Mouse (Mus musculus): ENCODE measurements around the gene Celf2. TPM values are rescaled to one million over a fixed set of nuclear protein-coding genes. Genes with fewer than 3 reads are reported as not detected.

The Celf2 gene
- total RNA-seq, 1 experiment = 3.7 TPM

DNA sequence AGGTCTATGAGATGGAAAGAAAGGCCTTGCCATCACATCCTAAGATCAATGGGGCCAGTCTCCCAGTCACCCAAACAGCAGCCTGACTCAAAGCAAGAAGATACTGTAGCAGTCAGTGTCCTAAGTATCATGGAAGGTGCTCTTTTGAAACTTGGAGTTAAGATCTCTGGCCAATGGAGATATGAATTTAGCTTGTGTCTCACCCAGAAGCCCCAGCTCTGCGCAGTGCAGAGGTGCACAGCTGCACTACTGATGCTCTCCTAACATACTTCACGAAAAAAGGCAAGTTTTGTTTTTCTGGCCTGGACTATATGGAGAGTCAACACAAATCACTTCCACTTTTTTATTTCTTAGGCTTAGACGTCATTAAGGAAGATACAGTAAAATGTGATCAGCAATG is 793.8 kb downstream of the Celf2 start:
- in situ Hi-C loops (cut with MboI; ENCODE audit: low sequenced_read_pairs in 2 of 2, unreplicated experiment in 2 of 2) = no loop called here
- no peak for TF ChIP-seq ZNF384 (IDR thresholded peaks at IDR 0.05; ENCODE audit: low read depth, low read length)
- no peak overlapping the region for H3K27ac ChIP-seq (ENCODE audit: insufficient read depth, low read depth, low read length, poor library complexity, severe bottlenecking)
- no peak overlapping the region for H3K4me3 ChIP-seq (ENCODE audit: insufficient read depth in 1 of 2, low read depth in 1 of 2, low read length in 2 of 2, poor library complexity in 1 of 2, severe bottlenecking in 1 of 2)
- H3K9ac ChIP-seq (ENCODE audit: insufficient read depth, low read depth, low read length, poor library complexity, severe bottlenecking) = no peak overlapping the region
- H3K9me3 ChIP-seq (ENCODE audit: control insufficient read depth, insufficient read depth, low read depth, low read length) = no peaks in the 10 kb centered on the region
- DNase-seq (ENCODE audit: low read depth, low spot score) = no peak
- H3K4me1 ChIP-seq (ENCODE audit: control insufficient read depth in 2 of 2, insufficient read depth in 2 of 2, low read length in 2 of 2, poor library complexity in 1 of 2) = no peaks in the 10 kb centered on the region
- H3K36me3 ChIP-seq (ENCODE audit: control insufficient read depth, insufficient read depth, low read length, poor library complexity, severe bottlenecking) = no peaks in the 10 kb centered on the region

DNA sequence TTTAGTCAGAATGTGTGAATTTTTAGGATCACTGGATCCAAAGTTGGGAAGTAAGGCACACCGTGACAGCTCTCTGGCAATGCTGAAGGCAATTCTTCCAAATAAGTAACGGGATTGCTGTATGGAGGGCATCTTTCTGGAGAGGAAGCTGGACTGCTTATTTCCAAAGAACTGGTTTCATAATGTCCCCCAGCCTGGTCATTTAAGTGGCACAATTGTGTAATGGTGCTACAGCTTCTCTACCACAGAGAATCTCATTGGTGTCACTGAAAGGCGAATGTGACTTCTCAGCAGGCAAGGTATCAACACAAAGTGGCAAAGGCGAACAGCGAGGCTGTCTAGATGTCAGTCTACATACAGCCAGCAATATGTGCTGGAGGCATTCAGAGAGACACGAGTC is 795.8 kb downstream of the Celf2 start:
- in situ Hi-C loops (cut with MboI; ENCODE audit: low sequenced_read_pairs in 2 of 2, unreplicated experiment in 2 of 2) = no loop called here

DNA sequence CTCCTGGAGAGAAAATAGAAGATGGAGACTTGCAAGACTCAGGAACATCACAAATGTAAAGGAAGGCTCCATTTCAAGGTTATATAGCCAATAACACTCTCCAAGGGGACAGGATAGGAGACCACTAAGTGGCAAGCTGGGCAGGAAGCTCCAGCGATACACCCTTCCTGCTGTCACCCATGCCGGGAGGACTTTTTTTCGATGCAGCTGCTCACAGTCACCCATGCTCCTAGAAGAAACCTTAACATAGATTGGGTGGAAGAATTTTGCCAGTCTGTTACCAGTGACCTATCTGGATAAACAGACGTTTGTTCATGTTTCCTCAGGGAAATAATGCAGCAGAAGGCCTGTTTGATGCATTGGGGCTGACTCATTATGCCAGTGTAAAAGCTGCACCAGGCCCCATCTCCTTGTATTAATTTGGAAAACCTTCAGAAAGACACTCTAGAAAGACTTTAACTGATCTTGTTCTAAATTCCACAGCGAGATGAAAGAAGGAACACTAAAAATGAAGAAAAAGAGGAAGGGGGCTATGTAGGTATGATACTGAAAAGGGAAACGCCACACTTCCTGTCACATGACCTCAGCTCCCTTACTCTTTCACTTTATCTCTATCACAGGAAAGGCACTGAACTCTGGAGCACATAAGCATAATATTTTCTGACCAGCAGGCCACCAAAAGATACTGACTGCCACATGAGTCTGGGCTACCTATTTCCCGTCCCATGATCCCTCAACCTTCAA is 798.5 kb downstream of the Celf2 start:
- DNase-seq (ENCODE audit: low read depth, low spot score) = no peak
- no peak overlapping the region for H3K4me3 ChIP-seq (ENCODE audit: insufficient read depth in 1 of 2, low read depth in 1 of 2, low read length in 2 of 2, poor library complexity in 1 of 2, severe bottlenecking in 1 of 2)
- no peak overlapping the region for H3K9ac ChIP-seq (ENCODE audit: insufficient read depth, low read depth, low read length, poor library complexity, severe bottlenecking)
- no peaks in the 10 kb centered on the region for H3K4me1 ChIP-seq (ENCODE audit: control insufficient read depth in 2 of 2, insufficient read depth in 2 of 2, low read length in 2 of 2, poor library complexity in 1 of 2)
- in situ Hi-C loops (cut with MboI; ENCODE audit: low sequenced_read_pairs in 2 of 2, unreplicated experiment in 2 of 2) = no loop called here
- no peaks in the 10 kb centered on the region for H3K36me3 ChIP-seq (ENCODE audit: control insufficient read depth, insufficient read depth, low read length, poor library complexity, severe bottlenecking)
- no peaks in the 10 kb centered on the region for H3K9me3 ChIP-seq (ENCODE audit: control insufficient read depth, insufficient read depth, low read depth, low read length)
- H3K27ac ChIP-seq (ENCODE audit: insufficient read depth, low read depth, low read length, poor library complexity, severe bottlenecking) = no peak overlapping the region
- TF ChIP-seq ZNF384 (IDR thresholded peaks at IDR 0.05; ENCODE audit: low read depth, low read length) (no peak), ZC3H11A (IDR thresholded peaks at IDR 0.05; ENCODE audit: borderline replicate concordance, low read depth, low read length) (no peak), MAFK (IDR thresholded peaks at IDR 0.05; ENCODE audit: insufficient read depth, low read depth, low read length) (no peak), HCFC1 (IDR thresholded peaks at IDR 0.05; ENCODE audit: borderline replicate concordance, insufficient read depth, low read length) (no peak), CHD2 (IDR thresholded peaks at IDR 0.05; ENCODE audit: low read depth, low read length) (no peak)

More for the DNA sequence above, 795.8 kb downstream of the Celf2 start:
- no peak for TF ChIP-seq HCFC1 (IDR thresholded peaks at IDR 0.05; ENCODE audit: borderline replicate concordance, insufficient read depth, low read length)
- TF ChIP-seq CHD2 (IDR thresholded peaks at IDR 0.05; ENCODE audit: low read depth, low read length) = no peak
- no peak for DNase-seq (ENCODE audit: low read depth, low spot score)
- Histone ChIP-seq H3K9ac (ENCODE audit: insufficient read depth, low read depth, low read length, poor library complexity, severe bottlenecking) (no peak overlapping the region), H3K9me3 (ENCODE audit: control insufficient read depth, insufficient read depth, low read depth, low read length) (no peaks in the 10 kb centered on the region), H3K27ac (ENCODE audit: insufficient read depth, low read depth, low read length, poor library complexity, severe bottlenecking) (no peak overlapping the region), H3K36me3 (ENCODE audit: control insufficient read depth, insufficient read depth, low read length, poor library complexity, severe bottlenecking) (no peaks in the 10 kb centered on the region), H3K4me1 (ENCODE audit: control insufficient read depth in 2 of 2, insufficient read depth in 2 of 2, low read length in 2 of 2, poor library complexity in 1 of 2) (no peaks in the 10 kb centered on the region), H3K4me3 (ENCODE audit: insufficient read depth in 1 of 2, low read depth in 1 of 2, low read length in 2 of 2, poor library complexity in 1 of 2, severe bottlenecking in 1 of 2) (no peak overlapping the region)

DNA sequence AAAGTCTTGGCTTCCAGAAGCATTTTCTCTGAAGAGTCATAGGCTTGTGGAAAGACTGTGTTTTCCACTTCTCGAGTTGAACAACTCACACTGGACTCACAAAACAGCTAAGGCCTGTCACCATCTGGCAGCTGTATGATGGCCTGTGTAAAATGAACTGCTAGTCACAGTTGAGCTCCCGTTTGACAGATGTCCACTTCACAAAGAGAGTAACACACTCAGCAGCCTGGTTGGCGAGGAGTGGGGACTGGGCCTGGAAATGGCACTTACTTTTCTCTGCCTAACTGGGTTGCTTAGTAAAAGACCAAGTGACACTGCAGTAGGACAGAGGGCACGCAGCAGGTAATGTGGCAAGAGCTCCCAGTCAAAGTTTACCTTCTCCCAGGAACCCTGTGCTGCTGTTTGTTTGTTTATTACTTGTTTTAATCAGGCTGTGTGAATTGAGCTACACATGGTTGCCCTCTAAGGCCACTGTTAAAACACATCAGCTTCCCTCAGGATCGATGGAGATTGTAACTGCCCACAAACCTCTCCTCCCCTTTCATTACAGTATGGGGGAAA is 801.3 kb downstream of the Celf2 start:
- H3K27ac ChIP-seq (ENCODE audit: insufficient read depth, low read depth, low read length, poor library complexity, severe bottlenecking) = no peak overlapping the region
- in situ Hi-C loops (cut with MboI; ENCODE audit: low sequenced_read_pairs in 2 of 2, unreplicated experiment in 2 of 2) = no loop called here
- no peak for DNase-seq (ENCODE audit: low read depth, low spot score)

DNA sequence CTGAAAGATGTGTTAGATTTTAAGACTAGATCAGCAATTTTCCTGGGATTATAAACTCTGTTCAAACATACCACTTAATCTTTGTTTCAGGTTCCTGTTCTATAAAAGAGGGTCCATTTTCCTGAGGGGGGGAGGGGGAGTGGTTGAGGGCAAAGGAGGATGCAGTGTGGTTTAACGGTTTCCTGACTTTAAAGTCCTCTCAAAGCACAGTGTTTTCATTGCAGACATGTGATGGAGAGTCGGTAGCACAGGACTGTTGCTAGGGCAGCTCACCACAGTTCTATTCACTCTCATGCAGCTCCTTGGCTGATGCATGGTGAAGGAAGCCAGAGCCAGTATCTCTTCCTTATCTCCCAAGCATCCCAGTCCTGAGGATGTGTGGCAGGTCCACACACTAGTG is 802.1 kb downstream of the Celf2 start:
- no peak for TF ChIP-seq ZC3H11A (IDR thresholded peaks at IDR 0.05; ENCODE audit: borderline replicate concordance, low read depth, low read length)
- no peak for TF ChIP-seq MAFK (IDR thresholded peaks at IDR 0.05; ENCODE audit: insufficient read depth, low read depth, low read length)
- TF ChIP-seq HCFC1 (IDR thresholded peaks at IDR 0.05; ENCODE audit: borderline replicate concordance, insufficient read depth, low read length) = no peak
- no peak for TF ChIP-seq CHD2 (IDR thresholded peaks at IDR 0.05; ENCODE audit: low read depth, low read length)
- TF ChIP-seq ZNF384 (IDR thresholded peaks at IDR 0.05; ENCODE audit: low read depth, low read length) = no peak
- no peak for DNase-seq (ENCODE audit: low read depth, low spot score)
- Histone ChIP-seq H3K36me3 (ENCODE audit: control insufficient read depth, insufficient read depth, low read length, poor library complexity, severe bottlenecking) (no peaks in the 10 kb centered on the region), H3K9me3 (ENCODE audit: control insufficient read depth, insufficient read depth, low read depth, low read length) (no peaks in the 10 kb centered on the region), H3K9ac (ENCODE audit: insufficient read depth, low read depth, low read length, poor library complexity, severe bottlenecking) (no peak overlapping the region), H3K4me1 (ENCODE audit: control insufficient read depth in 2 of 2, insufficient read depth in 2 of 2, low read length in 2 of 2, poor library complexity in 1 of 2) (no peaks in the 10 kb centered on the region), H3K4me3 (ENCODE audit: insufficient read depth in 1 of 2, low read depth in 1 of 2, low read length in 2 of 2, poor library complexity in 1 of 2, severe bottlenecking in 1 of 2) (no peak overlapping the region), H3K27ac (ENCODE audit: insufficient read depth, low read depth, low read length, poor library complexity, severe bottlenecking) (no peak overlapping the region)
- in situ Hi-C loops (cut with MboI; ENCODE audit: low sequenced_read_pairs in 2 of 2, unreplicated experiment in 2 of 2) = no loop called here

More for the DNA sequence above, 801.3 kb downstream of the Celf2 start:
- Histone ChIP-seq H3K4me1 (ENCODE audit: control insufficient read depth in 2 of 2, insufficient read depth in 2 of 2, low read length in 2 of 2, poor library complexity in 1 of 2) (no peaks in the 10 kb centered on the region), H3K36me3 (ENCODE audit: control insufficient read depth, insufficient read depth, low read length, poor library complexity, severe bottlenecking) (no peaks in the 10 kb centered on the region), H3K9me3 (ENCODE audit: control insufficient read depth, insufficient read depth, low read depth, low read length) (no peaks in the 10 kb centered on the region), H3K4me3 (ENCODE audit: insufficient read depth in 1 of 2, low read depth in 1 of 2, low read length in 2 of 2, poor library complexity in 1 of 2, severe bottlenecking in 1 of 2) (no peak overlapping the region), H3K9ac (ENCODE audit: insufficient read depth, low read depth, low read length, poor library complexity, severe bottlenecking) (no peak overlapping the region)
- no peak for TF ChIP-seq MAFK (IDR thresholded peaks at IDR 0.05; ENCODE audit: insufficient read depth, low read depth, low read length)
- TF ChIP-seq ZNF384 (IDR thresholded peaks at IDR 0.05; ENCODE audit: low read depth, low read length) = no peak
- TF ChIP-seq ZC3H11A (IDR thresholded peaks at IDR 0.05; ENCODE audit: borderline replicate concordance, low read depth, low read length) = no peak
- TF ChIP-seq HCFC1 (IDR thresholded peaks at IDR 0.05; ENCODE audit: borderline replicate concordance, insufficient read depth, low read length) = no peak
- no peak for TF ChIP-seq CHD2 (IDR thresholded peaks at IDR 0.05; ENCODE audit: low read depth, low read length)

Measured in ES-E14 (cell line).